Mouse (Mus musculus): ENCODE data around the gene Trmt5.
A peak's percentile ranks its signal among the peaks of the same experiment; 100 is the strongest.

Gene Trmt5

DNA sequence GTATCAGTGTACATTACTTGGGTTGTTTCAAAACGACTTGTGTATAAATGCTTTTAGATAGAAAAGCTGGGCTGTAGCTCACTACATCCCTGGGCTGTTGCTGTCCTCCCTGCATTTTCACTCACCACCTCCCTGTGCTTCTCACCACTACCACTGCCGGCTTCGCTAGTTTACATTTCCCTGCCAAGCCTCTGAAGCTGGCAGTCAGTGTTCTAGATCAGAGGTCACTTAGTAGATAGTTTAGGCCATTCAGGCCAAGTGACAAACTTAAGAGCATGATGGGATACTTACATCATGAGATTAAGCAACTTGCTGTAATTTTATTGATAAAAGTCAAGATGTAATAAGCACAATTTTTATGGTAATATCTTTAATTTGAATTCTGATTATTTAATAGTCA, 11.6 kb downstream of the Trmt5 start:
- no peak for DNase-seq (ENCODE audit: extremely low read depth, low read depth, low spot score)

DNA sequence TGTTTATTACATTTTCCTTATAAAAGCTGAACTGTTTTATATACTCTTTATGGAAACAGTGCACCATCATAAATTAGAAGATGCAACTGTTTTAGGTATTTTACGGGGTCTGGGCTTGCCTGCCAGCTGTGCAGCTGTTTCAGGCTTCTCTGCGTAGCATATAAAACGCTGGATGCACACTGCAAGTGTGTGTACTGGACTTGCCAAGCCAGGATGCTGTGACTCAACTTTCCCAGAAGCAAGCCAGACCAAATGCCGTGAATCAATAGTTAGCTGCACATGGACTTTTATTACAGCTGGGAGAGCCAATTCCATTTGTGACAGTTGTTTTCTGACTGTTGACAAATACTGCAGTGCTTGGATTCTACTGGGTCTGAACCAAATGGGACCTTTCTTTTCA, 16.6 kb downstream of the Trmt5 start:
- DNase-seq (ENCODE audit: extremely low read depth, low read depth, low spot score), result no peak

DNA sequence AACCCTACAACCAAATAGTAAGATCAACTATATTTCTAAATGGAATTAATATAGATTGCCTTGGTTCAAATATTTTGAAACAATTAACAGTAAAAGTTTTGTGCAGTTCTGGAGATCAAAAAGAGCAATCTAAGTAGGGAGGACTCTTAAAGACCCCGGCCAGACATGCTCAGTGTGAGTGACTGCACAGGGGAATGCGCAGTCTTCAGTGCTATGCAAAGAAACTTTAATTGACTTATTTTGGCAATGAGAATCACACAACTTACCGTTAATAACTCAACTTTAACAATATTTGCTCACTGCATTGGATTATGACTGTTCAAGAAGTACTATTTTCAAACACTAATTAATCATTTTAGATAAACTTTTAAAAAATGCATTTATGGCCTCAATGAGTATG, 17.0 kb downstream of the Trmt5 start:
- no peak for DNase-seq (ENCODE audit: extremely low read depth, low read depth, low spot score)

DNA sequence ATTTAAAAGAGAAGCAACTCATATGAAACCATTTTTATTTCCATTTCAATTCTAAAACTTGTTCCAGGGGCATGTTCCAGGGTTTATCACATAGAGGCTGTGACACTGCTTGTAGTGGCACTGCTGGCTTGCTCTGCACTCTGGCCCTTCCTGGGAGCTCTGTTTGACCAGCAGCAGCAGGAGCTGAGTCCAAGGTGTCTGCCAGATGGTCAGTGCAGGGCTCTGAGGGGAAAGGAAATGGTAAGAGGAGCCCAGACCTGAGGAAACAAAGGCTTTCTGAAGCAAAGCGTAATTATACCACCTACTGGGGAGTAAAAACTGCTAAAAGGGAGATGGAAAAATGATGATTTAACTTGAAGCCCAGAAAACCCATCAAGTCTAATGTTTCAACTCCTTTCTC, 18.0 kb downstream of the Trmt5 start:
- no peak for DNase-seq (ENCODE audit: extremely low read depth, low read depth, low spot score)

DNA sequence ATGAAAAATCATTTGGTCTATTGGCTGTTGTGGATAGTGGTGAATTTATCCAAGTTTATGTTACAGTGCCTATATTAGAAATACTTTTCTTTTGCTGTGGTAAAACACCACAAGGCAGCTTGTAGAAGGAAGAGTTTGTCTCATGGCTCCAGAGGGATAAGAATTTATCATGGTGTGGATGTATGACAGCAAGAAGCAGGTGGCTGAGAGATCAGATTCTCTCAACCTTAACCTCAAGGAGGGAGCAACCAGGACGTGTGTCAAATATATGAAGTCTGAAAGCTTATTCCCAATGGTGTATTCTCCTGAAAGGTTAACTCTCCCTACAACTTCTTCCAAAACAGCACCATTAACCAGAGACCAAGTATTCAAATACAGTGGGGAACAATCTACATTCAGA, 19.9 kb downstream of the Trmt5 start:
- DNase-seq (ENCODE audit: extremely low read depth, low read depth, low spot score), result no peak

DNA sequence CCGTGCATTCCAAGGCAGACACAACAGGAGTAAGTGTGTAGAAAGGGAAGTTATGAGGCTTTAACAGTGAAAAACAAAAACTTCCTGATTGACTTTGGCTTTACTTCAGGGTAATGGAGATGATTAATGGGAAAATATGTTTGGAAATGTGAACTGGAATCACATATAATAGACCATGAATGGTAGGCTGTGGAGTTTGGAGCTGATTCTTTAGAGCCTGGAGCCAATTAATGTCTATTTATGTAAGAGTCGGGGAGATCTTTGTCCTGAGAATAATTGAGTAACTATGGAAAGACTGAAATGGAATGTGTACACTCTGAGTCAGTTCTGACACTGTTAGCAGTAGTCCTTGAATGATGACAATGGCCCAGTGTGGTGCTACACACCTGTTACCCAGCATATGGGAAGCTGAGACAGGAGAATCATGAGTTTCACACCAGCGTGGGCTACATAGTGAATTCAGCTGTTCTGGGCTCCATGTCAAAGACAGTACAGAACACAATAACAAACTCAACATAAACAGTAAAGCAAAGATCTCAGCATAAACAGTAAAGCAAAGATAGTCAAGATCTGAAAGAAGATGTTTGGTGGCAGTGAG, 21.0 kb downstream of the Trmt5 start:
- no peak for DNase-seq (ENCODE audit: extremely low read depth, low read depth, low spot score)

DNA sequence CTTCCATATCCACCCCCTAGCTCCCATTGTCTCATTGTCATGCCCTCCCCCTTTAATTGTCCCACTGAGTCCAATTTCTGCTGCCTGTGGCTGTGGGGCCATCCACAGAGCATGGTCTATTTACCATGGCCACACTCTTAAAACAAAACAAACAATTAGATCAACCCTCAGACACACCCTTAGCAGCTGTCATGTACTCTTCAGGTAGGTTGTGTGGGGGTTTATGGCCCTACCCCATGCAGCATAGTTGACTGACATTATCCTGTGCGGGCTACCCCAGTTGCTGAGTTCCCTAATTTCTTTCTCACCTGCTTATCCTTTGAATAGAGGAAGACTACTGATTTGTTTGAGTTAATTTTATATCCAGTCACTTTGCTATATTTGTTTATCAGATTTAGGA, 26.2 kb downstream of the Trmt5 start:
- no peak for DNase-seq (ENCODE audit: extremely low read depth, low read depth, low spot score)

DNA sequence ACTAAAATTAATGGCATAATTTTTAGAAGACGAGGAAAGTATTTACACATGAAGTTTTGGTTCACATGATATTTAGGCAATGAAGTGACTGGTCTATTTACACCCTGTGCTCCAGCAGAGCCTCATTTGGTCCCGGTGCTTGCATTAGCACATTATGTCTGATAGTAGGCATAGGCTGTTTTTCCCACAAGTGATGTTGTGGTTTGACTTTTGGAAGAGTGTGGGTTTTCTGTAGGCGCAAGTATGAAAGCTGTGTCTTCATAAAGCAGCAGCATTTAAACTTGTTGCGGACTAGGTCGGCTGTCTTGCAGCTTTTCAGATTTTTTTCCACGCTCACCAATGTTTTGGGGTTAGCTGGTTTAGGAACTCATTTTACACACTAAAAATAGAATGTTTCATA, 27.2 kb downstream of the Trmt5 start:
- DNase-seq (ENCODE audit: extremely low read depth, low read depth, low spot score), result no peak

DNA sequence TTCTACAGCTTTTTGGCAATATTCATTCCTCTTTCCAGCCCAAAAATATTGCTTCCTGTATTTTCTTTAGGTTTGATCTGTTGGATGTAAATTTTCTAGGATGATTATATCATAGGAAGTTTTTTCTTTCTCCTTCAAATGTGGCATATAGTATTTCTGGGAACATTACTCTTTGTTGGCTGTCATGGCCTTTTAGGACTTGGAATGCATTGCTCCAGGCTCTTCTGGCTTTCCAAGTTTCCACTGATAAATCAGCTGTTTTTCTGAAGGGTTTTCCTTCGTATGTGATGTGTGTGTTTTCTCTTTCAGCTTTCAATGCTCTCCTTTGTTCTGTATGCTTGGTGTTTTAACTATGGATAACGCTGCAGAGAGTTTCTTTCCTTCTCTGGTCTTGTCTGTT, 31.5 kb downstream of the Trmt5 start:
- no peak for DNase-seq (ENCODE audit: extremely low read depth, low read depth, low spot score)

DNA sequence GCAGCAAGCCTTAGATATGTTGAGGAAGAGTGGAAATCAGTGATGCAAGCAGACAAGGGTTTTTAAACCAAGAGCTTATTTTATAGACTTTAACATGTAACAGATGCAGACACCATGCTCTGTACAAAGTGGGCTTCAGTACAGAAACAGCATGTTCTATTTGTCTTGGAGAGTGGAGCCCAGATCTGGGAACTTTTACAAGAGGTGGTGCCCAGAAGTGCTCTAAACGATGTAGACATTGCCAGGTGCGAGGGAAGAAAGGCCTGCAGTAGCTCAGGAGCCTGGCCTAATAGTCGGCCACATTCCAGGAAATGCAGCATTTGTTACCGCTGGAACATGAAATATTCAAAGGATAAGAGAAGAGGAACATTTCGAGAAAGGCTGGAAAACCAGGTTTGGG, 40.8 kb downstream of the Trmt5 start:
- DNase-seq (ENCODE audit: extremely low read depth, low read depth, low spot score), result peak; percentile 90

DNA sequence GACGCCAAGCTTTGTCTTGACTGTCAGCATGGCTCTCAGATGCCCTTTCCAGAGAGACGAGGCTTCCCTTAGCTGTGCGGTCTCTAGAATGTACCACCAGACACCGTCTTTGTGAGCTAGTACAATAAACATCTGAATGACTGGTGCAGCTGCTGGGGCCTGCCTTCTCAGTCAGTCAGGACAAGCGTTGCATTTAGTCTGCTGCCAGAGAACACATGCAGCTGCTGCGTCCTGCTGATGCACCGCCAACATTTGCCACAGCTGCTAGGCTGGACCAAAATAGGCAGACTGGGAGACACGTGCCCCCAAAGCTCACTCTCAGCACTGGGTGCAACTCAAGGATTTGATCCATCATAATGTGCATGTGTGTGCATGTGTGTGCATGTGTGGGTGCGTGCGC, 44.5 kb downstream of the Trmt5 start:
- no peak for DNase-seq (ENCODE audit: extremely low read depth, low read depth, low spot score)

DNA sequence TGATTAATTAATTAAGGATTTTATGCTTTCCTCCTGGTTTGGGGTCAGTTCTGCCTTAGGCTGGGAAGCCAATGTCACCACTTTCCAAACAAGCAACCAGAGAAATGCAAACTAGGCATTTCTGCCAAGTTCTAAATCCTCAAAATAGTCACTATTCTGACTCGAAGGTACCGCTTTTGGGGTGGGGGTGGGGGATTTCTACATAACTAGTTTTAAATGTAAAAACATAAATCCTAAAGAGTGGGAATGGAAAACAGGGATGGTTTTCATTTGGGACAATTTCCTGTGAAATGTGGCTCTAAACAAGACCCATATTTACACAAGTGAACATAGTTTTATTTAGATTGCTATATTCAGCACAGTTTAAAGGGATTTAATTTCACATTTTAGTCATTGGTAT, 53.9 kb downstream of the Trmt5 start:
- DNase-seq (ENCODE audit: extremely low read depth, low read depth, low spot score), result no peak

DNA sequence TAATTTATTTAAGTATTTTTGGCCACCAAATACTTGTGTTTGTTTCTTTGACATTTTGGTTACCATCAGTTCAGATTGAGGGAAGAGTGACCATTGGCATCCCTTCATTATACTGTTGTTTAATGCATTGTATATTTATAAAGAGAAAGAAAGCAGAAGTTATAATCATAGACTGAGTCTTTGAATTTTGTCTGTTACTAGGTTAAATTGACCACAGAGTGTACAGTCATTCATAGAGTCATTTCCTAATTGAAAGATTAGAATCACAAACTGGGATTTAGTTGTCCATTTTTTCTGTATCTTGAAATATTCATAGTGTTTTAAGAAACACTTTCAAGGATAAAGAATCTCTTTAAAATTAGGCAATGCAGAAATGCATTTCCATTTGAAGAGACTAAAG, 55.0 kb downstream of the Trmt5 start:
- no peak for DNase-seq (ENCODE audit: extremely low read depth, low read depth, low spot score)

DNA sequence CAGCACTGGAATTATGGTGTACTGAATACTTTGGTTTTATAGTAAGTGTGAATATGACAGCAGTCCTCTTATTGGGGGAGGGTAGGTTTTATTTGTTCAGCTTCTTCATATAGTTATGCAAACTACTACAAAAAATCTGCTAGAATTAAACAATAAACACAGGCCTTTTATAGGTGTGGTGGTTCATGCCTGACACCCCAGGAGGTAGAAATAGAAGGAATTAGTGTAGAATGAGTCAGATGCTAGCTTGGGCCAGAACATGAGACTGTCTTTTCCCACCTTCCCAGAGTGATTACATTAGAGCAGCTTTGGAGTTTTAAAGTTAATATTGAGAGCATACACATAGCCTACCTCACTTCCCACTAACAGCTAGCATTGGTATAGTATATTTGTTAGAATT, 56.3 kb downstream of the Trmt5 start:
- no peak for DNase-seq (ENCODE audit: extremely low read depth, low read depth, low spot score)

Measured in fat pad, adult 2 months (tissue).